Mouse (Mus musculus) layer of hippocampus, adult 8-10 months (tissue): ENCODE data around the gene Acp1. TPM values are rescaled to one million over a fixed set of nuclear protein-coding genes. Genes with fewer than 3 reads are reported as not detected.

Experiments
- DNase-seq, 2 experiments: peaks; one replicate each; pipeline ENCODE4 v3.0.0; 2022; ENCODE audit warnings: low spot score in 2 of 2
- total RNA-seq, 4 experiments: library from RNA; stranded (reverse); gene quantifications; 2 replicates each; pipeline ENCODE4 v1.2.4; 2022

Acp1 gene
- total RNA-seq, 4 experiments from 2014 or later, result 51.9 to 62.4 (median 56.0) TPM

- DNase-seq, result no peak
These were observed 45.6 kb downstream of the Acp1 start for GRCm38 (mm10) chr12:30865781-30866180.

DNA sequence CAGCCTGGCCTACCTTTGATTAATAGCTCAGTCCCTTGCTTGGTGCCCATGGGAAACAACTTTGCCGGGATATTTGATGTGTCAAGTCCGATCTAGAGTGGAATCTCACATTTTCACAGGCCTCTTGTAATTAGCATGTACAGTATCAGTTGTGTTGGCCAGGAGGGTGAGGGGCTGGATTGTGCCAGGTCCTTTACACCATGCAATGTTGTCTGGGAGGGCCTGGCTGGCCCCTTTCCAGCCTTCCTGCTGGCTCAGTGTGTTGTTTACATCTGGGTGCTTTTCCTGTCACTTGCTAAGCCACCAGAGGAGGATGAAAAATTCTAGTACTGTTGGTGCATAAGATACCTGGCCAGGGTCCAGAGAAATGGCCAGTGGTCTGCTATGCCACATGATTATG lies 47.0 kb downstream of the Acp1 start:
- no peak for DNase-seq

GRCm38 (mm10) chr12:30856172-30856571 lies 55.2 kb downstream of the Acp1 start:
- DNase-seq, result no peak

DNA sequence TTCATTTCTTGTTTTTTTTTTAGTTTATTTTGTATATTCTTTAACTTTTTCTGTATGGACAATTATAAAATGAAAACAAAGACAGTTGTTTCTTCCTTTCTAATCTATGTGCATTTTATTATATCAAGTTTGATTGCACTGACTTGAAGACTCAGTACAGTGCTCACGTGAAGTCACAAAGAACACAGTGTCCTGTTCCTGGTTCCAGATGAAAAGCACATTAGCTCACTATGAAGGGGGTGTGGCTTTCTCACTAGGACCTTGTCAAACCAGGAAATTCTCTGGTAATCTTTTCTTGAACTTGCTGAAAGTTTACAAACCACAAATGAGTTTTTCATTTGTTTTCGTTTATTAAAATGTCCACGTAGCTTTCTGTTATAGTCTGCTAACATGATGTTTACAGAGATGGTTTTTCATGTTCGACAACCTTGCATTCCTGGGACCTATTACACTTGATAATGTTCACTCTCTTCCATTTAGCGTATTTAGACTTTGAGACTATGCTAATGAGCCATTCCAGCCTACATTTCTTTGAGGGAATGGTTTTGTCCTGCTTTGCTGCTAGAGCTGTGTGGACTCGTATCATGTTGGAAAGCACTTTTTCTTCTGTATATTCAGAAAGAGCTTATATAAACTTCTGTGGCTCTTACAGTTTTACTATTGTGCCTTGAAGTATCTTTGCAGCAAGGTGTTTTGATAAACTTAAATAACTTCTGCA lies 55.8 kb downstream of the Acp1 start:
- DNase-seq, result no peak

DNA sequence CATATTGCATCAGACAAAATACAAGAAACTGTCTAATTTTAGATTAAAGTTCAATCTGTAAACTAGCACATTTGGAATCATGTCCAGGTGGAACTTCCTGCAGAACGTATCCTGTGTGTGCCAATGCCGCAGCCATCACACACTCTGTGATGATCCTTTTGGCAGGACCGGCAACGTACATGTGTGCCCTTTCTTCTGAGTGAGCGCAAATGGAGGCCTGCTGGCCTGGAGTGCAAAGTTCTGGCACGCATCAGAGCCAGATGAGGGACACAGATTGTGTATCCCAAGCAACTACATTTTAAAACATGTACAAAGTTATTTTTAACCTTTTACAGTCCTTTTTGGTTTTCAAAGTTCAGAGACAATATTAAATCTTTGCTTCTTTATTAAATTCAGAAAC lies 59.5 kb downstream of the Acp1 start:
- peak; percentile 10 to 23 for DNase-seq

- DNase-seq, result peak; percentile 39 to 55
These were observed 60.5 kb downstream of the Acp1 start for GRCm38 (mm10) chr12:30850902-30851301.

DNA sequence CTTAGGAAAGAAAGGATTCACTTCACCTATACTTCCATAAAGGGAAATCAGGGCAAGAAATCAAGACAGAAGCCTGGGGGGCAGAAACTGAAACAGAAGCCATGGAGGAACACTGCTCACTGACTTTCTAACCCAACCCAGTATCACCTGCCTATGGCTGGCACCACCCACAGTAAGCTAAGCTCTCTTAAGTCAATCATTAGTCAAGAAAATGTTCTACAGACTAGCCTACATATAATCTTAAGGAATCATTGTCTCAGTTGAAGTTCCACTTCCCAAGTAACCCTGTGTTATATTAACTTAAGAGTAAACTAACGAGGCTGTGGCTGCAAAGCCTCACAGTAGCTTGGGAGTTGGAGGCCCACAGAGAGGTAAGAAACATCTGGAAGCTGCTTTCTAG lies 62.9 kb downstream of the Acp1 start:
- DNase-seq, result no peak

Other genes with a start within 250 kb of the Acp1 start
- gene Alkal2, start 27.3 kb downstream of the Acp1 start, total RNA-seq, result 1 to 10 TPM; 2.1 to 6.7 (median 3.1) TPM
- 10 to 100 TPM; 10.6 to 13.5 (median 12.2) TPM for gene Sh3yl1, start 79 bp upstream of the Acp1 start, total RNA-seq
- gene Fam110c, start 162.3 kb upstream of the Acp1 start, total RNA-seq, result under 1 TPM in 2 of 4 experiments, not detected in 2; 0.09 to 0.17 TPM